In the genomic region with DNA sequence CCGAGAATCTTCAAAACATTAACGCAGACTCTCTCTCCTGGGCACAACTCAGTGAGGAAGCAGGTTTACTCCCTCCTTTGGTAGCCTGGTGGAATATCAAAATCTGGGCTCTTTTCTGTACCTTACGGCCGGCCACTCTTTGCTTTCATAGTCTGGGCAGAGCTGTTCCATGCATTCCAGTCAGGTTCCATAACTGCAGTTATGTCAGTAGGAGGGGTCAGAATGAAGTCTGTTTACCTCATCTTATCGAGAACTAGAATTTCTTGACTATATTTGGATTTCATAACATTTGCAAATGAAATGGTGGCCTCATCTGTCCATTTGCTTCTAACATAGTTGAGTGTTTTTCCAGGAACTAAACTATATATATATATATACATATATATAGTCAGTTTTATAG, we compare ENCODE assay signal across 24 mouse cellular contexts. TPM values are rescaled to one million over a fixed set of nuclear protein-coding genes. Genes with fewer than 3 reads are reported as not detected.
DNase-seq lines count a peak whose midpoint lies in the region; ATAC-seq and TF ChIP-seq lines count a peak whose summit lies in the region.
"Had no signal": no experiment of that assay in that cellular context is flagged by ENCODE, and none has a peak within 500 bp of the region (broad histone marks: within the 10 kb centered on the region; RNA-seq: fewer than 3 reads in every experiment).

No protein-coding gene starts in this region.

- no peak for ATAC-seq in heart, postnatal 0 days (ENCODE audit: insufficient read depth, low read depth)
- ATAC-seq in limb, embryonic 13.5 days (ENCODE audit: low FRiP score, low read depth), result 0 out of 2 replicates have a peak, but pooled peaks have one; percentile 8
- ATAC-seq in lung, postnatal 0 days, result peak; percentile 76
- ATAC-seq in stomach, postnatal 0 days (ENCODE audit: low FRiP score, low TSS enrichment), result 0 out of 2 replicates have a peak, but pooled peaks have one; percentile 57
- no peak for ATAC-seq in hindbrain, embryonic 16.5 days
- ATAC-seq: forebrain, embryonic 14.5 days had no signal

- no peak for DNase-seq in heart, postnatal 0 days (ENCODE audit: low spot score)
- no peak for DNase-seq in heart, adult 18-20 months
- DNase-seq in limb, embryonic 10.5 days (ENCODE audit: low spot score), result no peak
- peak; percentile 71 for DNase-seq in lung, postnatal 0 days (ENCODE audit: low spot score)
- no peak for DNase-seq in lung, adult 18-20 months
- no peak for DNase-seq in stomach, postnatal 0 days (ENCODE audit: low spot score)
- DNase-seq: adrenal gland, adult 2 months; adrenal gland, postnatal 10 days; adrenal gland, postnatal 25 days; cerebellum, adult 11 months; cerebellum, adult 18-20 months; cerebellum, adult 8-10 months; cerebellum, adult 9-11 months; cerebellum, postnatal 14 days; cerebellum, postnatal 36 days; embryo, embryonic 11 days had no signal

- H3K4me1 ChIP-seq in heart, postnatal 0 days (ENCODE audit: control insufficient read depth, insufficient read depth), result peaks cover 7% of the 10 kb centered on the region; the same call in 1 of the 2 replicates
- H3K4me1 ChIP-seq in limb, embryonic 13.5 days, result no peaks in the 10 kb centered on the region
- H3K4me1 ChIP-seq in limb, embryonic 10.5 days, result no peaks in the 10 kb centered on the region
- no peaks in the 10 kb centered on the region; the same call in 1 of the 2 replicates for H3K4me1 ChIP-seq in lung, postnatal 0 days (ENCODE audit: insufficient read depth, low read depth, low read length)
- no peaks in the 10 kb centered on the region for H3K4me1 ChIP-seq in stomach, postnatal 0 days (replicated peaks; ENCODE audit: control insufficient read depth, insufficient read depth)
- no peaks in the 10 kb centered on the region for H3K4me1 ChIP-seq in hindbrain, embryonic 16.5 days (ENCODE audit: control insufficient read depth, insufficient read depth, low read depth, low read length)
- H3K4me1 ChIP-seq: embryonic facial prominence, embryonic 13.5 days; embryonic facial prominence, embryonic 15.5 days; forebrain, embryonic 12.5 days had no signal

- TF ChIP-seq CTCF in heart, postnatal 0 days (IDR thresholded peaks at IDR 0.05; ENCODE audit: low read depth), result no peak
- no peak for TF ChIP-seq CTCF in lung, postnatal 0 days (IDR thresholded peaks at IDR 0.05)
- no peak for TF ChIP-seq CTCF in stomach, postnatal 0 days (IDR thresholded peaks at IDR 0.05; ENCODE audit: low read depth)

- 0 out of 2 replicates have a peak overlapping the region, but pooled peaks have one; percentile 16 for H3K27ac ChIP-seq in heart, postnatal 0 days (ENCODE audit: low read depth)
- H3K27ac ChIP-seq in limb, embryonic 13.5 days, result no peak overlapping the region
- H3K27ac ChIP-seq in limb, embryonic 10.5 days, result no peak overlapping the region
- H3K27ac ChIP-seq in lung, postnatal 0 days (ENCODE audit: low read length), result no peak overlapping the region
- no peak overlapping the region for H3K27ac ChIP-seq in stomach, postnatal 0 days (replicated peaks)
- no peak overlapping the region for H3K27ac ChIP-seq in hindbrain, embryonic 16.5 days (ENCODE audit: low read depth, low read length)
- H3K27ac ChIP-seq: embryonic facial prominence, embryonic 13.5 days; embryonic facial prominence, embryonic 15.5 days; forebrain, embryonic 10.5 days; forebrain, embryonic 12.5 days had no signal

- no peak overlapping the region for H3K9ac ChIP-seq in heart, postnatal 0 days (replicated peaks; ENCODE audit: low read depth, low read length)
- H3K9ac ChIP-seq in limb, embryonic 13.5 days, result no peak overlapping the region
- no peak overlapping the region for H3K9ac ChIP-seq in lung, postnatal 0 days (replicated peaks; ENCODE audit: low read depth)
- H3K9ac ChIP-seq in stomach, postnatal 0 days (ENCODE audit: low read length), result no peak overlapping the region
- no peak overlapping the region for H3K9ac ChIP-seq in hindbrain, embryonic 16.5 days (ENCODE audit: low read depth, low read length)
- H3K9ac ChIP-seq: embryonic facial prominence, embryonic 13.5 days; embryonic facial prominence, embryonic 15.5 days; forebrain, embryonic 12.5 days had no signal

- H3K9me3 ChIP-seq in heart, postnatal 0 days (replicated peaks; ENCODE audit: control insufficient read depth, low read length), result no peaks in the 10 kb centered on the region
- no peaks in the 10 kb centered on the region for H3K9me3 ChIP-seq in limb, embryonic 13.5 days
- no peaks in the 10 kb centered on the region for H3K9me3 ChIP-seq in limb, embryonic 10.5 days (replicated peaks)
- H3K9me3 ChIP-seq in lung, postnatal 0 days (ENCODE audit: low read length), result no peaks in the 10 kb centered on the region
- no peaks in the 10 kb centered on the region for H3K9me3 ChIP-seq in stomach, postnatal 0 days (ENCODE audit: control insufficient read depth, low read length)
- no peaks in the 10 kb centered on the region for H3K9me3 ChIP-seq in hindbrain, embryonic 16.5 days (ENCODE audit: control insufficient read depth, low read length)
- H3K9me3 ChIP-seq: embryonic facial prominence, embryonic 13.5 days; embryonic facial prominence, embryonic 15.5 days; forebrain, embryonic 10.5 days; forebrain, embryonic 12.5 days had no signal

- no peak overlapping the region for H3K4me3 ChIP-seq in heart, postnatal 0 days (ENCODE audit: low read depth, low read length)
- no peak overlapping the region for H3K4me3 ChIP-seq in limb, embryonic 13.5 days
- H3K4me3 ChIP-seq in limb, embryonic 10.5 days, result no peak overlapping the region
- no peak overlapping the region for H3K4me3 ChIP-seq in lung, postnatal 0 days (ENCODE audit: low read depth, low read length)
- no peak overlapping the region for H3K4me3 ChIP-seq in stomach, postnatal 0 days (ENCODE audit: low read depth, low read length)
- H3K4me3 ChIP-seq in hindbrain, embryonic 16.5 days (ENCODE audit: low read length), result no peak overlapping the region
- H3K4me3 ChIP-seq: embryonic facial prominence, embryonic 13.5 days; embryonic facial prominence, embryonic 15.5 days; erythroblast, embryonic 14.5 days; forebrain, embryonic 10.5 days; forebrain, embryonic 12.5 days had no signal

- 73% methylated on average over 5 of the region's 5 CpGs for WGBS in heart, postnatal 0 days
- 82% methylated on average over 5 of the region's 5 CpGs for WGBS in limb, embryonic 13.5 days
- 91% methylated on average over 5 of the region's 5 CpGs for WGBS in limb, embryonic 10.5 days
- 47% methylated on average over 5 of the region's 5 CpGs for WGBS in lung, postnatal 0 days
- WGBS in stomach, postnatal 0 days, result 59% methylated on average over 5 of the region's 5 CpGs
- 88% methylated on average over 5 of the region's 5 CpGs for WGBS in hindbrain, embryonic 16.5 days

- no peaks in the 10 kb centered on the region for H3K27me3 ChIP-seq in heart, postnatal 0 days (ENCODE audit: control insufficient read depth, insufficient read depth, low read length)
- H3K27me3 ChIP-seq in limb, embryonic 13.5 days, result no peaks in the 10 kb centered on the region
- H3K27me3 ChIP-seq in limb, embryonic 10.5 days (ENCODE audit: low read depth, poor library complexity, severe bottlenecking), result no peaks in the 10 kb centered on the region
- H3K27me3 ChIP-seq in lung, postnatal 0 days (replicated peaks; ENCODE audit: insufficient read depth, low read length), result no peaks in the 10 kb centered on the region
- H3K27me3 ChIP-seq in stomach, postnatal 0 days (ENCODE audit: control insufficient read depth, insufficient read depth, low read length), result no peaks in the 10 kb centered on the region
- no peaks in the 10 kb centered on the region for H3K27me3 ChIP-seq in hindbrain, embryonic 16.5 days (replicated peaks; ENCODE audit: control insufficient read depth, insufficient read depth, low read length)
- H3K27me3 ChIP-seq: embryonic facial prominence, embryonic 13.5 days; embryonic facial prominence, embryonic 15.5 days; forebrain, embryonic 12.5 days had no signal

- no peak overlapping the region for H3K4me2 ChIP-seq in heart, postnatal 0 days (ENCODE audit: low read depth, low read length)
- no peak overlapping the region for H3K4me2 ChIP-seq in limb, embryonic 13.5 days (replicated peaks)
- H3K4me2 ChIP-seq in lung, postnatal 0 days (replicated peaks; ENCODE audit: low read depth, low read length), result no peak overlapping the region
- H3K4me2 ChIP-seq in stomach, postnatal 0 days (replicated peaks; ENCODE audit: low read depth), result no peak overlapping the region
- H3K4me2 ChIP-seq in hindbrain, embryonic 16.5 days (ENCODE audit: low read length), result no peak overlapping the region
- H3K4me2 ChIP-seq: embryonic facial prominence, embryonic 13.5 days; embryonic facial prominence, embryonic 15.5 days; forebrain, embryonic 12.5 days had no signal

- no peaks in the 10 kb centered on the region for H3K36me3 ChIP-seq in heart, postnatal 0 days (replicated peaks; ENCODE audit: control insufficient read depth, insufficient read depth, low read length)
- no peaks in the 10 kb centered on the region for H3K36me3 ChIP-seq in limb, embryonic 13.5 days
- no peaks in the 10 kb centered on the region for H3K36me3 ChIP-seq in limb, embryonic 10.5 days
- H3K36me3 ChIP-seq in lung, postnatal 0 days (ENCODE audit: insufficient read depth, low read length), result no peaks in the 10 kb centered on the region
- H3K36me3 ChIP-seq in stomach, postnatal 0 days (ENCODE audit: control insufficient read depth, insufficient read depth, low read length), result no peaks in the 10 kb centered on the region
- no peaks in the 10 kb centered on the region for H3K36me3 ChIP-seq in hindbrain, embryonic 16.5 days (ENCODE audit: control insufficient read depth, insufficient read depth, low read length)
- H3K36me3 ChIP-seq: embryonic facial prominence, embryonic 13.5 days; embryonic facial prominence, embryonic 15.5 days; forebrain, embryonic 10.5 days; forebrain, embryonic 12.5 days had no signal

- no peak for TF ChIP-seq EP300 in heart, postnatal 0 days (IDR thresholded peaks at IDR 0.05; ENCODE audit: low read depth)
- TF ChIP-seq EP300 in lung, postnatal 0 days (IDR thresholded peaks at IDR 0.05), result no peak
- no peak for TF ChIP-seq EP300 in stomach, postnatal 0 days (optimal IDR thresholded peaks at IDR 0.05)

RNA-seq across cellular contexts. Expression of gene Fam122a, which starts 23.3 kb away (rescaled TPM):
- 3.9 and 11.4 TPM in 2 replicates for total RNA-seq in heart, postnatal 0 days (2014; rRNA removed; ENCODE audit: low replicate concordance)
- 48.9 and 55.1 TPM in 2 replicates for polyA plus RNA-seq in heart, postnatal 0 days (2015; fragmentation: Nextera tagmentation; extraction: Ambion mirVana)
- 10 to 100 TPM; 26.3 to 27.6 TPM for total RNA-seq in heart, adult 18-20 months (2021)
- 48.2 and 54.2 TPM in 2 replicates for polyA plus RNA-seq in limb, embryonic 13.5 days (2015; fragmentation: Nextera tagmentation; extraction: Ambion mirVana)
- polyA plus RNA-seq in limb, embryonic 10.5 days (2016; fragmentation: Nextera tagmentation; extraction: Ambion mirVana), result 39.3 and 44.3 TPM in 2 replicates
- 47.8 and 48.6 TPM in 2 replicates for polyA plus RNA-seq in lung, postnatal 0 days (2015; fragmentation: Nextera tagmentation; extraction: Ambion mirVana)
- polyA plus RNA-seq in stomach, postnatal 0 days (2015; fragmentation: Nextera tagmentation; extraction: Ambion mirVana), result 42.2 and 46.2 TPM in 2 replicates
- 52.1 and 53.9 TPM in 2 replicates for polyA plus RNA-seq in hindbrain, embryonic 16.5 days (2015; fragmentation: Nextera tagmentation; extraction: Ambion mirVana)

RNA-seq across cellular contexts. Expression of gene Pip5k1b, which starts 55.2 kb away (rescaled TPM):
- 19.2 and 26.6 TPM in 2 replicates for total RNA-seq in heart, postnatal 0 days (2014; rRNA removed; ENCODE audit: low replicate concordance)
- polyA plus RNA-seq in heart, postnatal 0 days (2015; fragmentation: Nextera tagmentation; extraction: Ambion mirVana), result 12.2 and 14.0 TPM in 2 replicates
- 10 to 100 TPM; 20.3 to 21.3 TPM for total RNA-seq in heart, adult 18-20 months (2021)
- 0.56 and 0.65 TPM in 2 replicates for polyA plus RNA-seq in limb, embryonic 13.5 days (2015; fragmentation: Nextera tagmentation; extraction: Ambion mirVana)
- polyA plus RNA-seq in limb, embryonic 10.5 days (2016; fragmentation: Nextera tagmentation; extraction: Ambion mirVana), result 0.28 and 0.50 TPM in 2 replicates
- polyA plus RNA-seq in lung, postnatal 0 days (2015; fragmentation: Nextera tagmentation; extraction: Ambion mirVana), result 14.1 and 14.5 TPM in 2 replicates
- polyA plus RNA-seq in stomach, postnatal 0 days (2015; fragmentation: Nextera tagmentation; extraction: Ambion mirVana), result 5.2 and 5.5 TPM in 2 replicates
- 2.2 and 2.4 TPM in 2 replicates for polyA plus RNA-seq in hindbrain, embryonic 16.5 days (2015; fragmentation: Nextera tagmentation; extraction: Ambion mirVana)

Comparison
In these comparisons a context has a peak if more than half of its experiments do, and no peak if none do; other contexts are left out.
1. ATAC-seq: peak in limb, embryonic 13.5 days (single experiment), lung, postnatal 0 days (single experiment) and stomach, postnatal 0 days (single experiment); none in heart, postnatal 0 days (single experiment) and hindbrain, embryonic 16.5 days (single experiment).